Mouse (Mus musculus) bone marrow macrophage, adult 2 months (primary cell): Measurements from ENCODE around the gene Nup107. TPM values are rescaled to one million over a fixed set of nuclear protein-coding genes. Genes with fewer than 3 reads are reported as not detected.

Experiments
- H3K27ac ChIP-seq: 2 replicates; pipeline ENCODE4 v1.5.1; 2012; ENCODE audit warnings: low read depth, low read length; ENCODE audit not compliant: insufficient read depth
- H3K4me1 ChIP-seq: 2 replicates; pipeline ENCODE4 v1.6.1; 2012; ENCODE audit warnings: low read length; ENCODE audit not compliant: control insufficient read depth, insufficient read depth
- H3K4me3 ChIP-seq: 2 replicates; pipeline ENCODE4 v1.5.1; 2012; ENCODE audit warnings: mild to moderate bottlenecking, low read length, moderate library complexity; ENCODE audit not compliant: insufficient read depth
- CTCF ChIP-seq: IDR thresholded peaks from 2 replicates; pipeline ENCODE4 v1.5.1; 2012; ENCODE audit warnings: low read depth, mild to moderate bottlenecking, low read length, moderate library complexity
- POLR2A ChIP-seq: IDR thresholded peaks from 2 replicates; pipeline ENCODE4 v1.6.1; 2012; ENCODE audit warnings: mild to moderate bottlenecking, low read depth, low read length, borderline replicate concordance
- polyA plus RNA-seq: library from polyadenylated mRNA; stranded (reverse); fragments of >200 nt; gene quantifications from 2 replicates; pipeline ENCODE4 v1.2.4, GENCODE M21; 2012; ENCODE audit not compliant: missing spikeins, insufficient read depth, insufficient read length

Nup107 gene
- polyA plus RNA-seq, 1 experiment: 18.9 TPM

GRCm38 (mm10) chr10:117779581-117780305, 12.8 kb downstream of the Nup107 start:
- no peak overlapping the region for H3K27ac ChIP-seq
- no peak overlapping the region for H3K4me3 ChIP-seq
- TF ChIP-seq CTCF (no peak), POLR2A (no peak)
- no peaks in the 10 kb centered on the region for H3K4me1 ChIP-seq

DNA sequence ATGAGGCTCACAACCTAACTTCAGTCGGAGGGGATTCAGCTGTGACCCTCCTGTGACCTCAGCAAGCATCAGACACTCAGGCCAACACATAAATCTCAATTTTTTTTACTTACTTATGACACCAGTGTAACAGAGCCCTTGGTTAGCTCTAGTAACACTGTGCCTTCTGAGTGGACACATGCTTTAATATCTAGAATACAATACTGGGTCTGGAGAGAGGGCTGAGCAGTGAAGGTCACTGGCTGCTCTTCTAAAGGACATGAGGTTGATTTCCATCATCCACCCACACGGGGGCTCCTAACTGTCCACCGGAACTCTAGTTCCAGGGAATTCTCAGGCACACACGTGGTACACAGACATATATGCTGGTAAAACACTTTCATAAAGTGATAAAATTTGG, 13.6 kb downstream of the Nup107 start:
- H3K27ac ChIP-seq: no peak overlapping the region
- H3K4me3 ChIP-seq: no peak overlapping the region
- no peaks in the 10 kb centered on the region for H3K4me1 ChIP-seq
- TF ChIP-seq POLR2A: no peak
- TF ChIP-seq CTCF: no peak

DNA sequence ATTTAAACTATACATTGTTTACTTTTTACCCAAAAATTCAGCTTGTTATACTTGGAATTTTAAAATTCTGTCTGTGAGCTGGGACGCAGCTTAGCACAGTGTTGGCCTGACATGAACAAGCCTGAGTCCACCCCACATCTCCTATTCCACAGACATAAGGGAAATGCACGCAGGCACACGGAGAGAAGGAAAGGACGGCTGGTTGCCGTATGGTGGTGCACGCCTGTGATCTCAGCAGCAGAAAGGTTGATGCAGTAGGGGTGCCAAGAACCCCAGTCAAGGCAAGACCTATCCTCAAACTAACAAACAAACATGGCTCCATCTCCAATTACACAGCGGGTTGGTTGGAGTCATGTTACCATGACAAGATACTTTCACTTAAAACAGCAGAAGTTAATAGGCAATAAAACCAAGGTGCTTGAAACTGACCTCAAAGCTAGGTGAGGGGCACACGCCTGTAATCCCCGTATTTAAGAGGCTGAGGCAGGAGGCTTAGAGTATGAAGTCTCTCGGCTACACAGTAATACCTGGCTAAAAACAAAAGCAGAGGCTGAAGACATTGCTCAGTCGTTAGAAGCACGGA, 14.1 kb downstream of the Nup107 start:
- Histone ChIP-seq H3K4me3 (no peak overlapping the region), H3K27ac (no peak overlapping the region), H3K4me1 (no peaks in the 10 kb centered on the region)
- no peak for TF ChIP-seq POLR2A
- no peak for TF ChIP-seq CTCF

- Histone ChIP-seq H3K27ac (no peak overlapping the region), H3K4me3 (no peak overlapping the region), H3K4me1 (no peaks in the 10 kb centered on the region)
- TF ChIP-seq CTCF (no peak), POLR2A (no peak)
Measured at GRCm38 (mm10) chr10:117777501-117778327, 14.8 kb downstream of the Nup107 start.

DNA sequence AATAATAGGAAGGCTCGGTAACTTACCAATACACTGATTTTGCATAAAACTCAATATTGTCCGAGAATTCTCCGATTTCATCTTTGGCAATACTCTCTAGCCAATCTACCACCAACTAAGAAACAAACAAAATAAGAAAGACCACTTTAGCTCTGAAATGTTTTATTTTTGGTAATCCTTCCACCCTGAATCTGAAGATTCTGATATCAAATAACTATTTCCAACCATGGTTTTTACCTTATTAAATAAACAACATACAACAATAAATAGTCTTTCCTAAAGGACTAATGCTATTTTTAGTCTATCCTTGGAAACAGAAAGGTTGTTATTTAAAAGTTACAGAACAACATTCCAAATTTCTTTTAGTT, 15.4 kb downstream of the Nup107 start:
- TF ChIP-seq POLR2A: no peak
- Histone ChIP-seq H3K4me3 (no peak overlapping the region), H3K4me1 (no peaks in the 10 kb centered on the region), H3K27ac (no peak overlapping the region)

GRCm38 (mm10) chr10:117776281-117777102, 16.0 kb downstream of the Nup107 start:
- Histone ChIP-seq H3K27ac (no peak overlapping the region), H3K4me3 (no peak overlapping the region), H3K4me1 (no peaks in the 10 kb centered on the region)
- TF ChIP-seq CTCF (no peak), POLR2A (no peak)

GRCm38 (mm10) chr10:117775401-117776144, 16.9 kb downstream of the Nup107 start:
- Histone ChIP-seq H3K4me1 (no peaks in the 10 kb centered on the region), H3K4me3 (no peak overlapping the region), H3K27ac (no peak overlapping the region)
- no peak for TF ChIP-seq CTCF
- no peak for TF ChIP-seq POLR2A

DNA sequence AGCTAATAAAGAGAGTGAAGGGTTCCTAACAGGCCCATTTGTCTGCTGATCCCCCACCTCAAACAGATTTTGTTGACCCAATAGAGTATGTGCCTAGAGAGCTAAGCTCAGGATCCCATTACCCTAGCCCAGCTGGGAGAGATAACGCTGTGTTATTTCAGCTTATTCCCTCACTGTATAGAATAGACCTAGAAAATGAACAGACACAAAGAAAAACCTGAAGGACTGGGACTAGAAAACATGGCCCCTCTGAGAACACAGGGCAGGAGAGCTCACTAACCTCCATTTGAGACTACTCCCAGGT, 17.7 kb downstream of the Nup107 start:
- no peaks in the 10 kb centered on the region for H3K4me1 ChIP-seq
- no peak overlapping the region for H3K27ac ChIP-seq
- H3K4me3 ChIP-seq: no peak overlapping the region
- TF ChIP-seq POLR2A (no peak), CTCF (no peak)

DNA sequence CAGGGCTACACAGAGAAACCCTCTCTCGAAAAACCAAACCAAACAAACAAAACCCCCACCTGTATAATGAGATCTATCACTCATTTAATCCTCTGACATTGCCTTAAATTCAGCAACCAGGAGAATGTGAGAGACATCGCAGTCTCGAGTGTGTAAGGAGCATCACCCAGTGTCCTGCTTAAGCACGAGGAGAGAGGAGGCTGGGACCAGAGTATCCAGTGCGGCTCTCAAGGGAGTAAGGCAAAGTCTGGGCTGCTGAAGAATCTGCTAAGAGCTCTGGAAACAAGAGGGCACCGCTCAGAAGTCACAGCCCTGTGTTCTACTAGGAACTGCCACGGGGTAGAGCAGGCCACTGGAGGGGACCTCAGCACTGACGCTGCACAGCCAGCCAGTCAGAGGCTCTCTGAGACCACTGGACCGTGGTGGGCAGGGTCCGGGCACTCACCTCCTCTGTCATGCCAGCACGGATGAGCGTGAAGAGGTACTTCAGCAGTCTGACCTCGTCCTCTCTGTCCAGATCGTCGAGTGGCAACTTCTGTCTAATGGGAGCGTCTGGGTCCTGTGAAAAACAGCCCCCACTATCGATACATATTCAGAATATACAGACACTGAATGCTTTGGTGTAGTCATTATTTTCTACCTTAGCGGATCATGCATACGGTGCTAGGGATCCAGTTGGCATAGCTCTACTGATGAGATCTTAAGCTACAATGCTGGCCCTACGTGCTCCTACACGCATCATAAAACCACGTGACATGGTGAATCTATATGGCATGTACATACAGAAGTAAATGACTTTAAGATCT, 18.3 kb downstream of the Nup107 start:
- Histone ChIP-seq H3K27ac (no peak overlapping the region), H3K4me3 (no peak overlapping the region), H3K4me1 (no peaks in the 10 kb centered on the region)
- TF ChIP-seq CTCF (no peak), POLR2A (no peak)
